Mouse (Mus musculus) stomach, adult 2 months (tissue): ENCODE measurements around the gene Entpd2. TPM values are rescaled to one million over a fixed set of nuclear protein-coding genes. Genes with fewer than 3 reads are reported as not detected.

Experiments
- polyA plus RNA-seq: library from polyadenylated mRNA; depleted of rRNA; stranded (reverse); fragments of >200 nt; gene quantifications from 2 replicates; pipeline ENCODE4 v1.2.3, GENCODE M21; 2012; rRNA removed

Entpd2 gene
- 38.6 and 41.0 TPM in 2 replicates for polyA plus RNA-seq

GRCm38 (mm10) chr2:25395721-25396596 is at the start of gene Entpd2:
TSS of gene Entpd2 (plus strand) at chr2:25395874.

GRCm38 (mm10) chr2:25356208-25357079 is 39.2 kb upstream of the Entpd2 start, which contains the start of gene Dpp7:
TSS of gene Dpp7 (minus strand) at chr2:25356359.

GRCm38 (mm10) chr2:25365091-25365761 is 30.4 kb upstream of the Entpd2 start, which contains the start of gene Uap1l1:
TSS of gene Uap1l1 (minus strand) at chr2:25365682.

DNA sequence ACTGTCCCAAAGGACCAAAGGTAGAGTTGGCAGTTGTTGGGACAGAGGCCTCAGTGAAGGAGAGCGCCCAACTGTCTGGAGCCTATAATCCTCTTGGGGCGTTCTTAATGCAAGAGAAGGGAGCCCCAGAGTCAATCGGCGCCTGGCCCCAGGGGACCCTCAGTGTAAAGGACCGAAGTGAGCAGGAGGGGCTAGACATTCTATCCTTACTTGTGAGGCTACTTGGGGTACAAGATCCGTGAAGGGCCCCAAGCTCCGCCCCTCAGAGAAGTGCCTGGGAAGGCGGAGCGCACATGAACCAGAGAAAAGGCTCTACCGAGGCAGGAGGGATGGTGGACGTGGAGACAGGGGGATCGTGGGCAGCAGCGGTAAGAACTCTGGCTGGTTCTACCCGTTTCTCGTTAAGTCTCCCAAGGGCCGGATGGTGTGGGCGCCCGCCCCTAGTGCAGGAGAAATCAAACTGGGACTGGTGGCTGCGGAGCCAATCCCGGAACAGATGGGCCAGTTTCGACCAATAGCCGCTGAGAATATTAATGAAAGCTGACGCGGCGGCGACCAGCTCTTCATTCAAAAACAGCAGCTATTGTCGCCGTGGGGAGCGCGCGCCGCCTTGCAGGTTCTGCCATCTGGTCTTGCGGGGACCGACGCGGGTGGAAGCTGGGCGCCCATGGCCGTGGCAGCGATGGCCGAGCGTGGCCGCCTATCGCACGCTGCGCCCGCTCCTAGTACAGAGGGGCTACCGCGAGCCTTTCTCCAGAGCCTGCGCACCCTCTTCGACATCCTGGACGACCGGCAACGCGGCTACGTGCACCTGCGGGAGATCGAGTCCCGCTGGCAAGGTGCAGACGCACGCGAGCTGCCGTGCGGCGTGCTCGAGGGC is 23.7 kb upstream of the Entpd2 start, which contains the start of gene Sapcd2:
Sapcd2 (plus strand) TSS at position 558 of the 880 bp plus-strand sequence.

GRCm38 (mm10) chr2:25399051-25399450 is 3.4 kb downstream of the Entpd2 start, which contains the start of gene Npdc1:
TSS of gene Npdc1 (plus strand) at chr2:25399351.

GRCm38 (mm10) chr2:25422587-25423410 is 27.1 kb downstream of the Entpd2 start, which contains the start of gene Fut7:
TSS of gene Fut7 (plus strand) at chr2:25423267.

GRCm38 (mm10) chr2:25428442-25429236 is 33.0 kb downstream of the Entpd2 start, which contains the start of gene Abca2:
TSS of gene Abca2 (plus strand) at chr2:25428703.

Other genes with a start within 250 kb of the Entpd2 start
- 41.8 and 62.3 TPM in 2 replicates for gene Nrarp, start 215.1 kb upstream of the Entpd2 start, polyA plus RNA-seq
- 20.0 and 23.5 TPM in 2 replicates for gene Tor4a, start 199.0 kb upstream of the Entpd2 start, polyA plus RNA-seq
- 29.3 and 32.6 TPM in 2 replicates for gene Nelfb, start 184.4 kb upstream of the Entpd2 start, polyA plus RNA-seq
- gene Stpg3, start 181.2 kb upstream of the Entpd2 start, polyA plus RNA-seq, result not detected in 2 replicates
- gene Fam166a, start 177.1 kb upstream of the Entpd2 start, polyA plus RNA-seq, result 0.35 TPM in 1 of 2 replicates, not detected in the other
- gene Tubb4b, start 171.2 kb upstream of the Entpd2 start, polyA plus RNA-seq, result 278 and 313 TPM in 2 replicates
- gene Slc34a3, start 161.5 kb upstream of the Entpd2 start, polyA plus RNA-seq, result 0.29 and 0.32 TPM in 2 replicates
- 0.77 and 0.82 TPM in 2 replicates for gene Rnf224, start 159.1 kb upstream of the Entpd2 start, polyA plus RNA-seq
- 100 and 146 TPM in 2 replicates for gene Rnf208, start 153.6 kb upstream of the Entpd2 start, polyA plus RNA-seq
- 216 and 387 TPM in 2 replicates for gene Cysrt1, start 153.4 kb upstream of the Entpd2 start, polyA plus RNA-seq
- 24.8 and 31.7 TPM in 2 replicates for gene AL732309.1, start 149.0 kb upstream of the Entpd2 start, polyA plus RNA-seq
- gene Tmem203, start 140.4 kb upstream of the Entpd2 start, polyA plus RNA-seq, result 26.1 and 51.6 TPM in 2 replicates
- 76.7 and 110 TPM in 2 replicates for gene Tprn, start 133.3 kb upstream of the Entpd2 start, polyA plus RNA-seq
- 32.6 and 42.6 TPM in 2 replicates for gene Ssna1, start 123.4 kb upstream of the Entpd2 start, polyA plus RNA-seq
- gene Anapc2, start 123.4 kb upstream of the Entpd2 start, polyA plus RNA-seq, result 38.5 and 51.1 TPM in 2 replicates
- not detected in 2 replicates for gene Tmem210, start 107.7 kb upstream of the Entpd2 start, polyA plus RNA-seq
- gene Lrrc26, start 106.0 kb upstream of the Entpd2 start, polyA plus RNA-seq, result 120 and 141 TPM in 2 replicates
- 1.7 and 2.6 TPM in 2 replicates for gene Grin1, start 76.7 kb upstream of the Entpd2 start, polyA plus RNA-seq
- 6.1 and 7.3 TPM in 2 replicates for gene Man1b1, start 63.5 kb upstream of the Entpd2 start, polyA plus RNA-seq
- gene Dpp7, start 39.5 kb upstream of the Entpd2 start, polyA plus RNA-seq, result 15.2 and 20.7 TPM in 2 replicates
- gene Uap1l1, start 30.2 kb upstream of the Entpd2 start, polyA plus RNA-seq, result 26.9 and 89.2 TPM in 2 replicates
- 16.2 and 18.1 TPM in 2 replicates for gene Sapcd2, start 23.6 kb upstream of the Entpd2 start, polyA plus RNA-seq
- gene Npdc1, start 3.5 kb downstream of the Entpd2 start, polyA plus RNA-seq, result 181 and 297 TPM in 2 replicates
- gene Fut7, start 27.4 kb downstream of the Entpd2 start, polyA plus RNA-seq, result 0.11 and 0.24 TPM in 2 replicates
- 17.6 and 31.4 TPM in 2 replicates for gene Abca2, start 32.8 kb downstream of the Entpd2 start, polyA plus RNA-seq
- 208 and 316 TPM in 2 replicates for gene Clic3, start 61.0 kb downstream of the Entpd2 start, polyA plus RNA-seq
- gene Paxx, start 65.2 kb downstream of the Entpd2 start, polyA plus RNA-seq, result 60.7 and 89.3 TPM in 2 replicates
- gene Ptgds, start 74.2 kb downstream of the Entpd2 start, polyA plus RNA-seq, result 2.0 and 3.4 TPM in 2 replicates
- 0.26 TPM in 1 of 2 replicates, not detected in the other for gene Lcn12, start 98.0 kb downstream of the Entpd2 start, polyA plus RNA-seq
- gene Fbxw5, start 104.9 kb downstream of the Entpd2 start, polyA plus RNA-seq, result 31.7 and 32.1 TPM in 2 replicates
- 0.94 and 1.9 TPM in 2 replicates for gene C8g, start 105.8 kb downstream of the Entpd2 start, polyA plus RNA-seq
- 5.6 and 6.2 TPM in 2 replicates for gene Traf2, start 151.1 kb downstream of the Entpd2 start, polyA plus RNA-seq
- 53.7 and 66.4 TPM in 2 replicates for gene Edf1, start 162.0 kb downstream of the Entpd2 start, polyA plus RNA-seq
- 0.94 and 1.5 TPM in 2 replicates for gene Mamdc4, start 179.0 kb downstream of the Entpd2 start, polyA plus RNA-seq
- gene Phpt1, start 179.3 kb downstream of the Entpd2 start, polyA plus RNA-seq, result 15.1 and 16.4 TPM in 2 replicates
- gene Ajm1, start 185.9 kb downstream of the Entpd2 start, polyA plus RNA-seq, result 3.4 and 4.3 TPM in 2 replicates
- 34.2 and 35.2 TPM in 2 replicates for gene Rabl6, start 212.6 kb downstream of the Entpd2 start, polyA plus RNA-seq
- not detected in 2 replicates for gene Ccdc183, start 221.8 kb downstream of the Entpd2 start, polyA plus RNA-seq
- gene Tmem141, start 226.1 kb downstream of the Entpd2 start, polyA plus RNA-seq, result 11.7 and 12.7 TPM in 2 replicates
- gene Fcna, start 232.2 kb downstream of the Entpd2 start, polyA plus RNA-seq, result 2.1 and 3.0 TPM in 2 replicates